Mouse (Mus musculus): ENCODE measurements around the gene Acox2.
A peak's percentile ranks its signal among the peaks of the same experiment; 100 is the strongest.

The Acox2 gene

DNA sequence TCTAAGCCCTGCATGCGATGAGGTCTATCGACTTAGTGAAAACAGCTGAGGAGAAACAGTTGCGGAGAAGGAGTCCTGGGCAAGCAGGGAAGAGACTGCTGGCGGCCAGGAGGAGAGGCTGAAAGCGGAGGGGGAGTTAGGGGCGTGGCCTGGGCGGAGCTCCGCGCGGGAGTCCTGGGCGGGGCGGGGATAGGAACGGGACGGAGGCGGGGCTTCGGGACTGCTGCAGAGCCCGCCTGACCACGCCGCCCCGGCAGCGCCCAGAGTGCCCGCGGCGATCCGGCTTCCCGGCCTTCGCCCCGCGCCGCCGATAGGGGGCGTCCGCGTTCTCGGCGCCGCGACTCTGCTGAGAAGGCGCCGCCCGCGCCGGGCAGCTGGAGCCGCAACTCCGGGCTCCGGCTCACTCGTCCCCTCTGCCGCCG is 45.3 kb downstream of the Acox2 start, which contains the start of gene Kctd6:
Kctd6 (plus strand) TSS at position 338 of the 422 bp plus-strand sequence.
- peak; percentile 96 for DNase-seq (ENCODE audit: low read depth, low spot score)

DNA sequence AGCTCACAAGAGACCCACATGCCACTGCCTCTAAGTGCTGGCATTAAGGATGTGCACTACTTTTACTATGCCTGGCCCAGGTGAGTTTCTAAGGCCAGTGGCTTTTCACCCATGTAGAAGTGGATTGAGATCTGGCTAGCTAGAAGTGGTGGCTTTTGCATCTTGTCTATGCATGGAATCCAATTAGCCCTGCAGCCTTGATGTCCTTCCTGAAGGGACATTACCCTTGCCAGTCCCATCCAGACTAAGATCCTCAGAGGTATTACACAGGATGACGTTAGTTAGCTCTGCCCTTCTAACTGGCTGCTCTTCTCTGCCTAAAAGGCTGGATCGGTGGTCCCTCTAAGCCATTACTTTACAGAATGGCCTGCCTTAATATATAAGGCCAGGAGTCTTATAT is 46.2 kb downstream of the Acox2 start:
- no peak for DNase-seq (ENCODE audit: low read depth, low spot score)

DNA sequence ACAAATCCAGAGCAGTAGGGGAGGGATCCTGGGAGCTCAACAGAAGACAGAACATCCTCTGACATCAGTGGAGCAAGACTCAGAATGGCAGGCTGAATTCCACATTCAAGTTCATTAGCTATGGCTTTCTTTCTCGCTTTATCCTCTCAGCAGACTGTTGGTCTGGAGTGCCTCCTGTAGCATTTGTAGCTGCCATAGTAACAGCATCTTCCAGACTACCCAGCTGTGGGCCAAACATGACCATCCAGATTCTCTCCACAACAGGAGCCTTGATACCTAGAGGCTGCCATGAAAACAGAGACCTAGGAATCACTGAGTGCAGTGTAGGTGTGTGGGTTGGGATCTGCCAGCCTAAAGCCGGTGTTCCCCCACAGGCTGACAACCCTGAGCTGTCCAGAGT is 49.3 kb downstream of the Acox2 start:
- DNase-seq (ENCODE audit: low read depth, low spot score): no peak

DNA sequence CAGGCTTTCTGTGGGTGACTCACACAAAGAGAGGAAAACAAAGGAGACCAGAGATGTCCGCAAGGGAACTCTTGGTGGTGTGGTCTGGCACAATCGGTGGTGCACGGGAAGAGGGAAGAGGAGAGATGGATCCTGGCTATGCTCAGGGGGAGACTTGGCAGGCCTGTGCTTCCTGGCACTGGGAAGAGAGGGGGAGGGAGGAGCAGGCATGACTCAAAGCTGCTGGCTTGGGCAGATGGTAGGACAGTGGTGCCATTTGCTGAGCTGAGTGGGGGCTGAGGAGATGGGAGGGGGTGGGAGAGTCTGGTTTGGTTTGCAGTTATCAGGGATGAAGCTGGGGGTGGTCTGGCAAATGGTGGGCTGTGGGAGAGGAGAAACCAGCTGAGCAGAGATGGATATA is 50.3 kb downstream of the Acox2 start:
- no peak for DNase-seq (ENCODE audit: low read depth, low spot score)

DNA sequence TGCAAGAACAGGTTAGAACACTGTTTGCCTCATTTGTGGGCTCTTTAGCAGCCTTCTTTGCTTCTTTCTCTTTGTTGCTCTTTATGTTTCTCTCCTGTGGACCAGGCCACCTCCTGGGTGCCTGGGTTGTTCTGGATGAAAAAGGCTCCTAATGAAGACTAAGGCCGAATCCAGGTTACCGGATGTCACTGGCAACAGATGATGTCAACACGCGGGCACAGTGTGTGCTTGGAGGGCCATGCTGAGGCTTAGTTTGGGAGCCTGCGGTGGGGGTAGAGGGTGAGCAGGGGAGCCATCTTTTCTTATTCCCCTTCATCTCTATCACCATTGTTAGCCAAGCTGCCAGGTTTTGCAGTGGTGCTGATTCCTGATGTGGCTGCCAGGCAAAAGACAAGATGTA is 51.6 kb downstream of the Acox2 start:
- no peak for DNase-seq (ENCODE audit: low read depth, low spot score)

DNA sequence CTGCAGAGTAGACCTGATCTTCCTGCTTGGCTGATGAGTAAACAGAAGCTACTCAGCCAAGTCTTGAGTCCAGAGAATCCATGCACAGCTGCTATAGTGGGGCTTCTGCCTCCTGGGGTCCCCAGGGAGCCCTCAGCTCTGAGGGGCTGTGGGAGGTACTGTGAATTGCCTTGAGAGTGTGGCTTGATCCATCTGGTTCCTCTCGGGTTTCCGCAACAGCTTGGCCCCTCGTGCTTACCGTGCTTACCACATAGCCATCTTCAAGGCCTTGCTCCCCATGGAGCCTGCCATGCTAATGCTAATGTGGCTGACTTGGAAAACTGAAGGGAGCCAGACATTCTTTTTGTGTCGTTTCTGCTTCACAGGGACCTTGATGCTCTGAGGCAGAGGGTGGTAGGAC is 52.0 kb downstream of the Acox2 start:
- DNase-seq (ENCODE audit: low read depth, low spot score): no peak

DNA sequence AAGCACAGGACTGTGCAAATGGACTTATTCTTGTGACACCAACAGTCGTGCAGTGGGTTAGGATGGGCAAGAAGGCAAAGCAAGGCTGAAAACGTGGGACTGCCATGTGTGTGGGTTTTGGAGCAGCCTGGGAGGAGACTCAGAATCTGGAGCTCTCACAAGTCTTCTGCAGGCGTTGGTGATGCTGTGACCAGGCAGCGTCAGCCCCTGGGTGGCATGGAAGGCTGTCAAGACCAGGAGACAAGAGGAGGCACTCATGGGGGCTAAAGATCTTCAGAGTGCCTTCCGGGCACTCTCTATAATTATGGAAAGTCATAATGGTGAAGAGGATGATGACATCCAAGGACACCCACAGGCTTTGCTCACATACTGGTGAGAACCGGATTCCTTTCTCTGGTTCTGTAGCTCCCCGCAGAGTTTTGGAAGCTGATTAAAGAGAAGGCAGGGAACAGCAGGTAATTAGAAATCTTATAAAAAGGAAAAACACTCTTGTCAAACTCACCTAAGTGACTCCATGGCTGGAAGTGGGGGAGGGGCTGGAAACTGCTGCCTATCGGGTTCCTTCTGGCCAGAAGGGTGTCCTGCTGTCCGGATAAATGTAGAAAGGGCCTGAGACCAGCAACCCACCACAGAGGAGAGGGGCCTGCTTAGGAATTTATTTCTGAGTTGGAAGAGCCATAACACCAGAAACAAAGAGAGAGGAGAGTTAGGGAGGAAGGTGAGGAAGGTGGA is 52.8 kb downstream of the Acox2 start:
- no peak for DNase-seq (ENCODE audit: low read depth, low spot score)

DNA sequence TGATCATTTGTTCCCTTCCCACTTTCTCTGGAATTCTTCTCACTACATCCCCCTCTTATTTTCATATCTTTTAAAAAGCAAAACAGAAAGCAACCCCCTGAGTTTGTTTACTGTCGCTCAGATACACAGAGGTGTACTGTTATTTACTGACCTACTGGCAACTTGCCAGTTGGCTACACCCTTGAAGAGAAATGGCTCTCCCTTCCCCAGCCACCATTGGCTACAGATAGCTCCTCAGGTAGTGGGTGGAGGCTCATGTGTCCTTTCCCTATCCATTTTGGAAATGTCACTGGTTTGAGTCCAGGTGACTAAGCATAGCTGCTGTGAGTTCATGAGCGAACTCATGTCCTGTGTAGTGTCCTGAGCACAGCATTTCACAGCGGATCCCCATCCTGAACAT is 57.4 kb downstream of the Acox2 start:
- DNase-seq (ENCODE audit: low read depth, low spot score): no peak

DNA sequence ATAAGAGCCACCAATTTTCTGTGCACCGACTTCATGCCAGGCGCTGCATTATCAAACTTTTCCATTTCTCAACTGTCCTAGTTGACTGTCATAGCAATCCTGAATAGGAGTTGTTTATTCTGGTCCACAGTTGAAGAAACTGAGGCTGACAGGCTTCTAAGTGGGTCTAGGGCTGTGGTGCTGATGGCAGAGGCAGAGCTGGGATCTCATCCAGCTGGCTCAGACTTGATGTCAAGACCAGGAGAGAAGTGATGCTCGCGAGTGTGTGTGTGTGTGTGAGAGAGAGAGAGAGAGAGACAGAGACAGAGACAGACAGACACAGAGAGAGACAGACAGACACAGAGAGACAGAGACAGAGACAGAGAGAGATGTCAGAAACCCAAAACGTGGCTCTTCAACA is 58.4 kb downstream of the Acox2 start:
- no peak for DNase-seq (ENCODE audit: low read depth, low spot score)

DNA sequence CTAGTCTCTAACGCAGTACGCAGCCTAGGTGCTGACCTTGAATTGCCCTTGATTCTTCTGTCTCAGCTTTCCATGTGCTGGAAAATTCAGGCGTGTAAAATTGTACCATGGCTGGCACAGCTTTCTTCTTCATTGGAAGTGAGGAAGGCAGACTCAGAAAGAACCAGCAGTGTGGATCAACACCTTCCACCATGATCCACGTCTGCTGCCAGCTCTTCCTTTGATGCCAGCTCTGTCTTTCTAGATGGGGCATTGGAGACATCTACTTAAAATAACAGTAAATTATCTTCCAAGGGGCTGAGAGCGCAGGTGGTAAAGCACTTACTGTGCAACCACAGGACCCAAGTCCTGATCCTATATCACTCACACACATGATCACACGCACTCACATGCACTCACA is 66.4 kb downstream of the Acox2 start:
- no peak for DNase-seq (ENCODE audit: low read depth, low spot score)

DNA sequence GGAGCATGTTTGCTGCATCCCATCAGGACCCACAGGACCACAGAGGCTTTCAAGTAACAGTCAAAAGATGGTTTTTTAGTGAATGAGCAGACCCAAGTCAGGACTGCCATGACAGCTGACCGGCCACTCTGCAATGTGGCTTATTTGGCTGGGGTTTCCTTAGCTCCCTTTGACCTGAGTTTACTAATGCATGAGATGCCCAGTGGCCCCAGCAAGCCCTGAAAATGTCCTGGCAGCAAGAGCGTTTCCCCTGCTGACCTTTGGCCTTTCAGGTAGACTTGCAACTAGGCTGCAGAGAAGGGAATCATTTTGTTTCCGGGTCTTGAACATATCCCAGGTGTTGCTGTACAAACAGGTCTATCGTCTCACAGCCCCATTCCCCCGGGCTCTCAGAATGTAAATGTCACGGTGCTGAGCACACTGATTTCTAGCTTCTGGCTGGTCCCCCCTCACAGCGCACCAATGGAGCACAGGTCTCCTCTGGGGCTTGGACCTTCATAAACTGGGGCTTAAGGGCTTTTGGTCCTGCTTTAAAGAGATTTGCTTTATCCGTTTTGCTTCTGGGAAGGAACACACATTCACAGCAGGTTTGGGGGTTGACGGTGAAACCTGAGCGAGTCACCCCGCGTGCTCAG is 67.7 kb downstream of the Acox2 start:
- DNase-seq (ENCODE audit: low read depth, low spot score): no peak

DNA sequence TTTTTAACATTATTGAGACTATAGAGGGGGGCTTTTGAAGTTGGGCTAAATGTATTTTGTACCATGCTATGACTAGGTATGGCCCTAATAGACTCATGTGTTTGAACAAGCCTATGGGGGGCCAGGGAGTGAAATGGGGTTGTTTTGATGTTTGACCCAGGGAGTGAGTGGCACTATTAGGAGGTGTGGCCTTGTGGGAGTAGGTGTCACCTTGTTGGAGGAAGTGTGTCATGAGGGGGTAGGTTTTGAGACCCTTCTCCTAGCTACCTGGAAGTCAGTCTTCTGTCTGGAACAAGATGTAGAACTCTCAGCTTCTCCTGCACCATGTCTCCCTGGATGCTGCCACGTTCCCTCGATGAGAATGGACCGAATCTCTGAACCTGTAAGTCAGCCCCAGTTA is 68.6 kb downstream of the Acox2 start:
- no peak for DNase-seq (ENCODE audit: low read depth, low spot score)

DNA sequence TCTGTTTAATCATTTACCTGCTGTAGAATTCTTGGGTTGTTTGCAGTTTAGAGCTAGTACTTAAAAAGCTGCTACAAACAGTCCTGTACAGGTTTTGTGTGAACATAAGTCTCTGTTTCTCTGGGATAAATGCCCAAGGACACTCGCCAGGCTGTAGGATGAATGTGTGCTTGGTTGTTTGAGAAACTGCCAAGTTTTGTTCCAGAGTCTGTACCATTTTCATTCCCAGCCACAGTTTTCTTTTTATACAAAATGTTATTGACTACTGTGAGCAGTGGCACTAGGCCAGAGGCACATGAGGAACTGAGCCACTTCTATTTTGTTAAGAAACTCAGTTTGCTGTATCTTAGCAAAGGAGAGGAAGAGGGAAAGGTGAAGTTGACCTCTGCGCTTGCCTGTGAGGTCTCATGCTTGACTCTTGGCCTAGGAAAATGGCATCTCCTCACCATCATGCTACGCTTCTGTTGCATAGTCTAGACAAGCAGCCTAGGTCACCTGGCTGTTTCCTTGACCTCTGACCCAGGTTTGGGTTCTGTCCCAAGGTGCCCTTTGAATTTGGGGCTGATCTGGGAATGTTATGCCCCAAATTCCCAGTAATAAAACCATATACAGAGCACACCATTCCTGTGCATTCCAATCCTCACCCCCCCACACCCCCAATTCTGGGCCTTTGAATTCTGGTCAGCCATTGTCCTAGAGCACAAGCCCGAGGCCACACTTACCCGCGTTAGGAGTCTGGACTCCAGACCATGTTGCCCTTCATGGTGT is 72.7 kb downstream of the Acox2 start:
- no peak for DNase-seq (ENCODE audit: low read depth, low spot score)

DNA sequence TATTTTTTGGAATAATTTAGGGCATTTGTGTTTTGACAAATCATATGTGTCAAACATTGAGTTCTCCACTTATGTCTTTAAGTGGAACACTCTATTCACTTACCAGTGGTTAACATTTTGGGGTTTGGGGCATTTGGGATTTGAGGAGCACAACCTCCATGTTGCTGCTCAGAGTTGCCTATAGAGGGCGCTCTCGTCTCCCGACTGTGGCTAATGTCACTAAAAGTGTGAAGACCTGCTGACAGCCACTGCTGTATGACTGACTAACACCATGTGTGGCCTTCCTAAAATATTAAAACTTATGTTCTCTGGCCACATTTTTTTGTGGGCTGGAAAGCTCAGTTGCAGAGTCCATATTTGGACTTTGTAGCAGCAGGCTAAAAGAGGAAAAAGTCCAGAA is 75.8 kb downstream of the Acox2 start:
- no peak for DNase-seq (ENCODE audit: low read depth, low spot score)

DNA sequence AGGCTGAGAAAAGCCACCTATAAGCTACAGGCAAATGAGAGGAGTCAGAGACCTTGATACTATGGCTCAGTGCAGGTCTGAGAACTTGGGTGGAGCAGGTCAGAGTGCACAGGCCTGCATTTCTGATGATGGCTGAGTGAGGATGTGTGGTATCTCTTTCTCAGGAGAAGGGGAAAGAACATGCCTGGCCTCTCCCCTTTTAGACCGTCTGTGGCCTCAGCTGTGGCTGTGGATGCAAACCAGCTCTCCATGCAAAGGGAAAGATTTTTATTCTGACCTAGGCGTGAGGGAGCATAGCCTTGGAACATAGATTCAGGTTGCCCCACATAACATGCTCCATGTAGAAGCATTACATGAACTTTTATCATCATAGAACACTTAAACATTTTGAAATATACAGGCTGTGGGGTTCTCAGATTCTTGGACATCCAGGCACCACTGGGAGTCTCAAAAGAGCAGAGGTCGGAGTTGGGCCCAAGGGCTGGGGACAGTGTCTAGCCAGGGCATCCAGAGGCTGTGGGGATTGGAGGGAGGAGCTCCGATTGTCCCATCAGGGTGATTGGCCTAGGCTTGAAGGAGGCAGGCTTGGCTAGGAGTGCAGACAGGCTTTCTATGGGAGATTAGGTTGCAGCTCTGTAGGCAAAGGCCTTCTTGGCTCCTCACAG is 78.7 kb downstream of the Acox2 start:
- no peak for DNase-seq (ENCODE audit: low read depth, low spot score)

DNA sequence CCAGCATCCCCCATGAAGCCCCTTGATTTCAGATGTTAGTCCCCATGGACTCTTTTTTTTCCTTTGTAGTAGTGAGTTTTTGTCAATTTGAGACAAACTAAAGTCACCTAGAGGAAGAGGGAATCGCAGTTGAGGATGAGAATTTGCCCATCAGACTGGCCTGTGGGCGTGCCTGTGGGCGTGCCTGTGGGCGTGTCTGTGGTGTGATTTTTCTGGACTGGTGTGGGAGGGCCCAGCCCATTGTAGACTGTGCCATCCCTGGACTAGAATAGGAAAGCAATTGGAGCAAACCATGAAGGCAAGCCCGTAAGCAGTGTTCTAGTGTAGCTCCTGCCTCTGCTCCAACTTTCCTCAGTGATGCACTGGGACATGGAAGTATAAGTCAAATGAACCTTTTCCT is 82.9 kb downstream of the Acox2 start:
- DNase-seq (ENCODE audit: low read depth, low spot score): no peak

Measured in forelimb bud, embryonic 11.5 days (tissue).